Mouse (Mus musculus): ENCODE results near the gene Rbfox2.

DNA sequence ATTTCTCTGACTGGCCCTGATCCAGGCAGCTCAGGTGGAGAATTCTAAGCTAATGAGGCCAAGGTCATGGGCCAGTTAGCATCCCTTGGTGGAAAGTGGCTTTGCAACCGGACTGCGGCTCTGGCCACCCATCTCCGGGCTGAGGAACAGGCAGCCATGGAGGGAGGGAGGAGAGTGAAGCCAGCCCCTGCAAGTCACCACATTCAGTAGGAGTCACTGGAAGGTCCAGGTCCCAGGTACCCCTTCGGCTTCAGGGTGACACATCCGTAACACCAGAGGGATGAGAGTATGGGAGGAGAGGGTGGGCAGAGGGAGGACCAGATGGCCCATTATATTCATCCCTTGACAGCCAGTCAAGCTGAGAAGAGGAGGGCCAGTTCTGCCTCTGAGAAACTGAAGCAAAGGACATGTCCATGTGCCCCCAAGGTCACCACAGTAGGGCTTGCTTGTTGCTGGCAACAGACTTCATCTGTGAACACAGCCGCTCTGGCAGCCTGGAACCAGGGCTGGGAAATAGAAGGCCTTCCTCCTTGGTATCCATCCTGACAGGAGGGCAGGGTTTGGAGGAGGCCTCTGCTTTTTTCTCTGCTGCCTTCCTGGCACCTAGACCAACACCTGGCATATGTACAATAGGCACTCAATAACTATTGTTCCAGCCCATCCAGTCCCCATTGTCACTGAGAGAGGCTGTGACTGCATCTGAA, 48.2 kb upstream of the Rbfox2 start:
- TF ChIP-seq POLR2A (IDR thresholded peaks at IDR 0.05; ENCODE audit: borderline replicate concordance, control insufficient read depth, low read depth, low read length): no peak
- no peak for TF ChIP-seq CTCF (IDR thresholded peaks at IDR 0.05; ENCODE audit: control insufficient read depth, insufficient read depth, low read length)

Measured in bone marrow, adult 2 months (tissue).